Mouse (Mus musculus) kidney, postnatal 0 days (tissue): ENCODE results near the gene Rab11fip5. TPM values are rescaled to one million over a fixed set of nuclear protein-coding genes. Genes with fewer than 3 reads are reported as not detected.

ENCODE experiments used
- ATAC-seq: fragments of 200-750 bp; cut with Nextera tagmentation; replicated peaks from 2 replicates; pipeline ENCODE4 v1.8.0; 2017; ENCODE audit warnings: low read depth, moderate number of reproducible peaks, moderate TSS enrichment, moderate library complexity; ENCODE audit not compliant: low FRiP score
- DNase-seq: peaks from one replicate; pipeline ENCODE4 v3.0.0-alpha.2; 2016; ENCODE audit warnings: low spot score
- H3K27ac ChIP-seq: fragments of 300-500 bp; sonication (generic); 2 replicates; pipeline ENCODE4 v1.5.1; 2014; ENCODE audit warnings: mild to moderate bottlenecking
- H3K27me3 ChIP-seq: fragments of 300-500 bp; sonication (generic); 2 replicates; pipeline ENCODE4 v1.6.1; 2014; ENCODE audit warnings: low read length, mixed read lengths; ENCODE audit not compliant: insufficient read depth
- H3K36me3 ChIP-seq: fragments of 300-500 bp; sonication (generic); 2 replicates; pipeline ENCODE4 v1.6.1; 2014; ENCODE audit warnings: low read length, mixed read lengths; ENCODE audit not compliant: insufficient read depth
- H3K4me1 ChIP-seq: fragments of 300-500 bp; sonication (generic); replicated peaks from 2 replicates; pipeline ENCODE4 v1.6.1; 2014; ENCODE audit warnings: antibody characterized with exemption, low read length, mixed read lengths; ENCODE audit not compliant: insufficient read depth
- H3K4me2 ChIP-seq: fragments of 300-500 bp; sonication (generic); 2 replicates; pipeline ENCODE4 v1.6.1; 2014; ENCODE audit warnings: mild to moderate bottlenecking, low read length, moderate library complexity, mixed read lengths
- H3K4me3 ChIP-seq: fragments of 300-500 bp; sonication (generic); replicated peaks from 2 replicates; pipeline ENCODE4 v1.5.1; 2014; ENCODE audit warnings: low read depth, low read length
- H3K9ac ChIP-seq: fragments of 300-500 bp; sonication (generic); 2 replicates; pipeline ENCODE4 v1.6.1; 2014; ENCODE audit warnings: low read depth, low read length
- H3K9me3 ChIP-seq: fragments of 300-500 bp; sonication (generic); replicated peaks from 2 replicates; pipeline ENCODE4 v1.6.1; 2016; ENCODE audit warnings: low read length, inconsistent platforms, mixed read lengths
- CTCF ChIP-seq: IDR thresholded peaks from 2 replicates; pipeline ENCODE4 v1.5.1; 2016; ENCODE audit warnings: antibody characterized with exemption, low read depth, mild to moderate bottlenecking, moderate library complexity
- WGBS: fragments of 180-500 bp; shearing (Covaris S2); extraction: QIAGEN DNeasy Blood & Tissue Kit; methylation state at CpG from one replicate; pipeline ENCODE4 v1.1.7; 2014; 5-methylcytosine and 5-hydroxymethylcytosine counted together
- polyA plus RNA-seq: library from polyadenylated mRNA; unstranded; fragments of >200 nt; fragmentation: Nextera tagmentation; extraction: Ambion mirVana; gene quantifications from 2 replicates; pipeline ENCODE4 v1.2.1, GENCODE M21; 2015

Rab11fip5 gene
- polyA plus RNA-seq, 1 experiment from 2014 or later = 21.0 TPM

GRCm38 (mm10) chr6:85332351-85332999, 42.0 kb downstream of the Rab11fip5 start:
- under 1% methylated on average over 41 of the region's 41 CpGs for WGBS
- ATAC-seq (peak; percentile 53), DNase-seq (no peak)
- H3K4me1 ChIP-seq = no peaks in the 10 kb centered on the region; the same call in 1 of the 2 replicates
- no peaks in the 10 kb centered on the region for H3K9me3 ChIP-seq
- H3K27me3 ChIP-seq = no peaks in the 10 kb centered on the region
- no peak for TF ChIP-seq CTCF
- H3K4me3 ChIP-seq = peak overlapping the region; percentile 79
- H3K9ac ChIP-seq = peak overlapping the region; percentile 83
- peak overlapping the region; percentile 99 for H3K4me2 ChIP-seq
- H3K36me3 ChIP-seq = 0 out of 2 replicates have a peak, but pooled peaks cover 6% of the 10 kb centered on the region
- H3K27ac ChIP-seq = peak overlapping the region; percentile 93

DNA sequence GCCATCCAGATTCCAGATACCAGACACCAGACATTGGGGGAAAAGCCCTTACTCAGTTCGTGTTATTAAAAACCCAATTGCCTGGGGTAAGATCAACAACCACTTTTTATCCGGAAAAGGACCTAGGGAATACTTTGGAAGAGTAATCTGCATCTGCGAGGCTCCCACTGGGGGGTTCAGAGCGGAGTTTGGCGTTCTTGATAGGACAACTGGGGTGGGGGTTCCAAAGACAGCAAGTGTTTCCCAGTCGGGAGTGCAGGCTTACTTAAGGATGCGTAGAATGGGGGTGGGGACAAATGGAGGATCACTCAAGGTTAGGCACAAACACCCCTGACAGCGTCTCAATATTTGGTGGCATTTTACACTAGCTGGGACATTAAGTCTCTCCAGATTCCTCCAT, 42.7 kb downstream of the Rab11fip5 start:
- H3K36me3 ChIP-seq = no peaks in the 10 kb centered on the region
- H3K4me1 ChIP-seq = no peaks in the 10 kb centered on the region; the same call in 1 of the 2 replicates
- no peak for ATAC-seq
- no peak for DNase-seq
- H3K4me3 ChIP-seq = peak overlapping the region; percentile 79
- H3K4me2 ChIP-seq = peak overlapping the region; percentile 99
- 0 out of 2 replicates have a peak overlapping the region, but pooled peaks have one; percentile 83 for H3K9ac ChIP-seq
- no peaks in the 10 kb centered on the region for H3K9me3 ChIP-seq
- H3K27me3 ChIP-seq = no peaks in the 10 kb centered on the region
- H3K27ac ChIP-seq = no peak overlapping the region
- 25% methylated on average over 8 of the region's 8 CpGs for WGBS
- no peak for TF ChIP-seq CTCF

DNA sequence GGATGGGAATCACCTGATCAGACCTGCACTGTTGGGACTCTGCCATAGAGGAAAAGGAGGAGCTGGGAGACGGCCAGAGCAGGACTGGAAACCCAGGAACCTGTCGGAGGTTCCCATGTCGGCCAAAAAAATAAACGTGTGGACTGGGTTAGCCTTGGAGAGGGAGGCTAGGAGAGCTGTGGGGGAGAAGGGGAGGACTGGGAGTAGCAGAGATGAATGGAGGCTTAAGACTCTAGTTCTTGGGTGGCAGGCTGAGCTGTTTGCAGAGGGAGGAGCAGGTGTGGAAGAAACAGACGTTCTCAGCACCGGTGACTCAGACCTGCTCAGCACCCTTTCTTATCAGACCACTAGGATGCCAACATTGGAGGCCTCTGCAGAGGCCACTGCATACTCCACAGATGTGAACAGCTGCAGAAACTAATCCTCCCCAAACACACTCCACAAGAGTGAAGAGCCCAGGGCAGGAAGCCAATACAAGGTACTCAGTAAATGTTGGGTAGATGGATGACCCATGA, 43.2 kb downstream of the Rab11fip5 start:
- ATAC-seq = no peak
- DNase-seq = no peak
- Histone ChIP-seq H3K4me1 (no peaks in the 10 kb centered on the region; the same call in 1 of the 2 replicates), H3K36me3 (no peaks in the 10 kb centered on the region), H3K27me3 (no peaks in the 10 kb centered on the region), H3K9ac (no peak overlapping the region), H3K4me2 (peak overlapping the region; percentile 99), H3K9me3 (no peaks in the 10 kb centered on the region), H3K4me3 (no peak overlapping the region), H3K27ac (no peak overlapping the region)
- 37% methylated on average over 6 of the region's 6 CpGs for WGBS
- TF ChIP-seq CTCF = no peak

- DNase-seq (no peak), ATAC-seq (no peak)
- WGBS = 89% methylated on average over 4 of the region's 4 CpGs
- no peaks in the 10 kb centered on the region for H3K36me3 ChIP-seq
- H3K9ac ChIP-seq = no peak overlapping the region
- no peak overlapping the region for H3K4me3 ChIP-seq
- no peaks in the 10 kb centered on the region for H3K27me3 ChIP-seq
- no peak overlapping the region for H3K27ac ChIP-seq
- no peaks in the 10 kb centered on the region for H3K9me3 ChIP-seq
- no peak overlapping the region for H3K4me2 ChIP-seq
- H3K4me1 ChIP-seq = no peaks in the 10 kb centered on the region; the same call in 1 of the 2 replicates
- no peak for TF ChIP-seq CTCF
These were observed 44.7 kb downstream of the Rab11fip5 start for GRCm38 (mm10) chr6:85329666-85330185.

- Histone ChIP-seq H3K4me3 (no peak overlapping the region), H3K27ac (no peak overlapping the region), H3K4me2 (no peak overlapping the region), H3K9ac (no peak overlapping the region), H3K4me1 (no peaks in the 10 kb centered on the region; the same call in 1 of the 2 replicates), H3K27me3 (no peaks in the 10 kb centered on the region), H3K36me3 (no peaks in the 10 kb centered on the region), H3K9me3 (no peaks in the 10 kb centered on the region)
- TF ChIP-seq CTCF = no peak
- no peak for ATAC-seq
- DNase-seq = no peak
- 85% methylated on average over 4 of the region's 4 CpGs for WGBS
These were observed 47.9 kb downstream of the Rab11fip5 start for GRCm38 (mm10) chr6:85326564-85326963.

- no peak overlapping the region for H3K9ac ChIP-seq
- 32% methylated on average over 2 of the region's 2 CpGs for WGBS
- no peak for DNase-seq
- H3K27ac ChIP-seq = no peak overlapping the region
- ATAC-seq = no peak
- H3K4me1 ChIP-seq = no peaks in the 10 kb centered on the region
- H3K27me3 ChIP-seq = no peaks in the 10 kb centered on the region
- no peak overlapping the region for H3K4me2 ChIP-seq
- H3K9me3 ChIP-seq = no peaks in the 10 kb centered on the region
- H3K4me3 ChIP-seq = no peak overlapping the region
- no peaks in the 10 kb centered on the region for H3K36me3 ChIP-seq
- no peak for TF ChIP-seq CTCF
These were observed 49.3 kb downstream of the Rab11fip5 start for GRCm38 (mm10) chr6:85325109-85325508.
